Mouse (Mus musculus) retina, postnatal 7 days (tissue): Measurements from ENCODE around the gene Rpl36.
A peak's percentile ranks its signal among the peaks of the same experiment; 100 is the strongest.
"Not testable (repeated sequence)": the region's sequence is repeated elsewhere in the genome, so short reads cannot be mapped to it uniquely, and the experiment has no call there.

Experiments used
- DNase-seq: peaks from one replicate; pipeline ENCODE4 v3.0.0-alpha.2; 2012; ENCODE audit warnings: low read depth, low spot score

Rpl36 gene

DNA sequence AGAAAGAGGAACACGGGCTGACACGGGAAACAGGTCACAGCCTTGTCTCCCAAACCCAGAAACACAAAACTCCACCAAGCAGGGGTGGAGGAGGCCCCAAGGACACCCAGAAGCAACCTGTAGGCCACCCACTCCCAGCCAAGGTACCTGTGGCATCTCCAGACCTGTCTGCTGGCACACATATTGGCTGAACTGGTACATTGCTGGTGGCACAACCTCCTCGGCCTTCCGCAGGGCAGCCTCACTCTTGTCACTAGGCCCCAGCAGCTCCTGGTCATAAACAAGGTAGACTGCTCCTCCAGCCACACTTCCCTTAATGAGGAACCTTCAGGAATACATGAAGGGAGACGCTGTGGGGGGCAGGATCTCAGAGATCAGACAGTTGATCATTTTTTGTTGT, 4.5 kb upstream of the Rpl36 start:
- DNase-seq: no peak

DNA sequence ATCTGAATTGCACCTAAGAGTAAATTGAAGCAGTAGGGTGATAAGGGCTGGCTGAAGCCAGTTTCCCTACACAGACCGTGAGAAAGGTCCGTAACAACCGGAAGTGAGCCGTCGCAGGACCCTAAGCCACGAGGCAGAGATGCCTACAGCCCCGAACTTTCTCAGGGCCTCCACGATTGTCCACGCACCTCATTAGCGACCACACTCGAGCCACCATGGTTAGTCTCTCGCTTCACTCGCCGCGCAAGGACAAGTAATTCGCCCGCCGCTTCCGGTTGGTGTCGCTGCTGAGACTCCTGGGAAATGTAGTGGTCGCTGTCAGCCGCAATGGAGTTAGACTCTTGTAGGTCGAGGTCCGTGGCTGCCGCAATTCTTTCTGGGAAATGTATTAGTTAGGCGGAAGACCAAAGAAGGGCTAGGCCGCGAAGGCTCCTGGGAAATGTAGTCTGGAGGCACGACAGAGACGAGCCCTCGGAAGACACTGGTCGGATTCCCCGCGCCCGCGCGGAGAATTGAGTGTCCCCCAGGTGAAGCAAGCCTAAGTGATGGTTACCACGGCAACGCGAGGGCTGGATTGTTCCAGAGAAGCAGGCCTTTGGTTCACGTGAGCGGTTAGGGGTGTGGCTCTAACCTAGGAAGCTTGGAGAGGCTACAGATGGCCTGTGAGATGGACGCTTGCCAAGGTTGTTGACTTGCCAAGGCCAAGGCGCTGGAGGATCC, 3.6 kb upstream of the Rpl36 start, which contains the start of gene 2410015M20Rik:
Gene 2410015M20Rik (minus strand): TSS at position 320 of the 720 bp plus-strand sequence.
- peak; percentile 94 for DNase-seq

DNA sequence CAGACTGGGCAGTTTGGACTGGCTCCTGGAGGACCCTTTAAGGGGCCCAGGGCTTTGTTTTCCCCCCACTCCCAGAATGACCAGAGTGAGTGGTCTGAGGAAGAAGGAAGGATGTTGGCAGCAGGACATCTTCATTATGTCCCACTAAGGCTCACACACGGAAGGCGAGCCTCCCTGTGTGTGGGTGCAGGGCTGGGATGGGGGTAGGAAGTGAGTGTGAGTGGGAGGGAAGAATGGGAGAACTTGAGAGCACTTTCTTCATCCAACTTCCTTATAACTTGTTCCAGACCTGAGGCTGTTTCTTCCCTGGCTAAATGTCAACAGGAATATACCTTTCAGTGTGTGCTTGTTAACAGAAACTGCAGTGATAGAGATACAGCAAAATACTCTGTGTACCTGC, 1.9 kb upstream of the Rpl36 start:
- no peak for DNase-seq

DNA sequence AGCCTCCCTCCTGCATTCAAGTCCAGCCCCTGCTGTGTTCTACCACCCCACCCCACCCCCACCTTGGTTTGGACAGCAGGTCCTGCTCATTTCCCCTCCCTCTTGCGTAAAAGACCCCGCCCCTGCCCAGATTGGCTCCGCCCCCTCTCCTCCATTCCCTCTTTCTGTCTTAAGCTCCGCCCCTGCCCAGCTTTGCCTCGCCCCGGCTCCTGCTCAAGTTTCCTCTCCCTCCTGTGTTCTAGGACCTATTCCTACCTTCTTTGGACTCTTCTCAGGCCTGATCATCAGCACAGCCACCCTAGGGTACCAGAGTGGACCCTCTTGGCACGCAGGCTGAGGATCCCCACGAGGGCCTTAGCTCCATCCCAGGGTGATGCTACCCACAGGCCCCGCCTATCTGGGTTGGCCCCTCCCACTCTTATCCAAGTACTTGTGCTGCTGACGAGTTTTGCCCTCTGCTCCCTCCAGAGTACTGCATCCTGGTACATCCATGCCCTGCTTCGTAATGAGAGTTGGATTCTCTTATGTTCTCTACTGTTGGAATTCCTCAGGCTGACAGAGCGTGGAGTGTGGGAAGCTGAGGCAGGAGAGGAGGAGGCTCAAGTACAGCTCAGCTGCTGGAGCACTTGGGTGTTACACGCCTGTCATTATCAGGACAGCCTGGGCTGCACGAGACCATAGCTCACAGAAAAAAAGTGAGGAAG, 1.2 kb upstream of the Rpl36 start:
- DNase-seq: no peak

DNA sequence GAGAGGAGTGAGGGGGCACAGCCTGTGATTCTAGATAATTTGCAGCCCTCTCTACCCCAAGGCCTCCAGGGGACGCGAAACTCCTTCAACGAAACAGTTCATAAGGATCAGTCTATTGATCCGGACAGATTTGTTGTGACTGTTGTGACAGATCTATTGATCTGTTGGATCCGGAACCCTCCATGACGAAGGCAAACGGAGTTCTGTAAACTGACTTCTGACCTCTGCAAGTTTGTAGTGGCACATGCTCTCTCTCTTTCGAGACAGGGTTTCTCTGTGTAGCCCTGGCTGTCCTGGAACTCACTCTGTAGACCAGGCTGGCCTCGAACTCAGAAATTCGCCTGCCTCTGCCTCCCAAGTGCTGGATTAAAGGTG, 664 bp upstream of the Rpl36 start:
- DNase-seq: not testable (repeated sequence)

DNA sequence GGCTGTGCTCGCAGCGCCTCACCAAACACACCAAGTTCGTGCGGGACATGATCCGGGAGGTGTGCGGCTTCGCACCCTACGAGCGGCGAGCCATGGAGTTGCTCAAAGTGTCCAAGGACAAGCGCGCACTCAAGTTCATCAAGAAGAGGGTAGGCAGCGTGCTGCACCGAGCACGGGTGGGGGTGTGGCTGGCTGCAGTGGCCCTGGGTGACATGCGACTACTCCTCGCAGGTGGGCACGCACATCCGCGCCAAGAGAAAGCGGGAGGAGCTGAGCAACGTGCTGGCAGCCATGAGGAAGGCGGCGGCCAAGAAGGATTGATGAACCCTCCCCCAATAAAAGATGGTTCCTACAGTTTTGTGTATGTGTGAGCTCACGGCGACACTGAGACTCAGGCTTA, 677 bp downstream of the Rpl36 start:
- DNase-seq: not testable (repeated sequence)

DNA sequence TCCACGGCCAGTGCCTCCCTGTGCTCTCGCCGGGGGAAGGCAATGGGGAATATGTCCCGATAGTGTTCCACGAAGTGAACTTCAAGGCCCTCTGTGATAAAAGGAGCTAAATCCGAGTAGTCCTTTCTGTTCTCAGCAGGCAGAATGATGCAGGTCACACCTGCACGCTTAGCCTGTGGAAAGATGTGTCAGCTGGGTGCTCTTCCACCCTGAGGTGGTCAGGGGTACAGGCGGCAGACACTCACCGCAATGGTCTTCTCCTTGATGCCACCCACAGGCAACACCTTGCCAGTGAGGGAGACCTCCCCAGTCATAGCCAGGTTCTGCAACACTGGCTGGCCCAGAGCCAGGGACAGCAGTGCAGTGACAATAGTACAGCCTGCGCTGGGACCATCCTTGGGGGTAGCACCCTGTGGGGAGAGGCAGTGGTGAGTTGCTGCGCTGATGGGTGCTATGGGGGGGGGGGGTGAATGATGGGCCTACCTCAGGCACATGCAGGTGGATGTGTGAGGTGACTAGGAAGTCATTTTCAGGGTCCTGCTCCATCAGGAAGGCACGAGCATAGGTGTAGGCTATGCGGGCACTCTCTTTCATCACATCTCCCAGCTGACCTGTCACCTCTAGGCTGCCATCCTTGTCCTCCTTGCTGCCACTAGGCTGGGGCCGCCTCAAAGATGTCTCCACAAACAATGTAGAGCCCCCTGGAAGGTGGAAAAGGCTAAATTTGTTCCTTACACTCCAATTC, 1.3 kb downstream of the Rpl36 start:
- no peak for DNase-seq

DNA sequence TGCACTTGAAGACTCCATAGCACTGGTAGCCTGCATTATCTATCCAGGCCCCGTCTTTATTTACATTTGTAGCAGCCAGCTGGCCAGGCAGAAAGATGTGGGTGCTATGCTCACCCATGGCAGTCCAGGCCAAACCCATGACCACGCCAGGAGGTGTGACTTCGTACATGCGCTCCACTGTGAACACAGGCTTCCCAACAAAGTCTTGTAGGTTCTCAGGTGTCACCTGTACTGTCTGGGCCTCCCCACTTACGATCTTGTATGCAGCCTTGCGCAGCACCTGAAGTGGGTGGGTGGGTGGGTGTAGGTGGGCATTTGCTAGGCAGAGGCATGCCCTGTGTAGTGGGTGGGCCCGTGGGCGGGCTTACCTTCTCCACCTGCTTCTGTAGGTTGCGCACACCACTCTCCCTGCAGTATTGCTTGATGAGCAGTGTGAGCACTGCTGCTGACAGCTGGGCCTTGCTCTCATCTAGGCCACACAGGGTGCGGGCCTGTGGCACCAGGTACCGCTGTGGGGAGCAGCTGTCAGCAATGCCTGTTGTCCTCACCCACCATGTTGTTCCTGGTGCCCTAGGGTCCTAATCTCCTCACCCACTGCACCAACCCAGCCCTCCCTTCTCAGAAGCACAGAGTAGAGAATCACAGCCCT, 2.0 kb downstream of the Rpl36 start:
- no peak for DNase-seq

DNA sequence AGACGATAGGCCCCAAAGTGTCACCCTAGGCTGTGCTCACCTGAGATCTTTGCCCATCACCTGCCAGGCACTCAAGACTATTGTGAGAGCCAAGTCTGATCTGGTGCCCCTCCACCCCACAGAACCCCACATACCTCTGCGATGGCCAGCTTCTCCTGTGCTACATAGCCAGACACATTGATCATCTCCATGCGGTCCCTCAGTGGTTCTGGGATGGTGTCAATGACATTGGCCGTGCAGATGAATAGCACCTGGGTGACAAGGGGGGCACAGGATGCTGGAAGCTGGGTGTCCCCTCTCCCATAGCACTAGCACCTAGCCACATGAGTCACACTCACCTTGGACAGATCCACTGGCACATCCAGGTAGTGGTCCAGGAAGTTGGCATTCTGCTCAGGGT, 2.6 kb downstream of the Rpl36 start:
- DNase-seq: no peak

DNA sequence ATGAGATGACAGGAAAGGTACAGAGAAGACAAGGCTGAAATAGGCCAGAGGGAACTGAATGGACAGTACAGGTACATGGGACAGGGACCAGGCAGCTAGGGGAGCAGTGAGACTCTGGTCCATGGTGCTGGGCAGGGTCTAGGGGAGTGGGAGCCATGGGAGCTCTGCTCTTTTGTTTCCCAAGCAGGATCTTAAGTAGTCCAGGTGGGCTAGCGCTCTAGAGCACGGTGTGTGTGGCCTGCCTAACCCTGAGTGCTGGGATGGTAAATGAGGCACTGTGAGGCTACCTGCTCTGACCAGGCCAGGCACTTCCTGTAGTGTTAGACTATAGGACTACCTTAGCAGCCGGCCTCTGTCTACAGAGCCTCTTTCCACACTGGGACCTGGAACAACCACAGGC, 3.5 kb downstream of the Rpl36 start:
- no peak for DNase-seq

DNA sequence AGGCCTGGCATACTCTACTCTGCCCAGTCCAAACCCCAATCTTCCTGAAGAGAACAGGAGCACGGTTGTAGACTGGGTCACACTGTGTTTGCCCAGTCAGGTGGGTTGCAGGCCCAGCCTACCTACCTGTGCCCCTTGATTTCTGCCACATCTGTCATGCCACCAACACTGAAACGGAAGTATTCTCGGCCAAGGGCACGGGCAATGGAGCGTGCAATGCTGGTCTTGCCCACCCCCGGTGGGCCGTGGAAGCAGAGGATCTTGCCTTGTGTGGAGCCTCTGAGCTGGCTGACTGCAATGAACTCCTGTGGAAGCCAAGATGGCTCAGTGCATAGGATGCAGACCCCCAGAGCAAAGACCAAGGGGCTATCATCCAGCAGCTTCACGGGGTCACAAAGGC, 4.4 kb downstream of the Rpl36 start:
- DNase-seq: no peak

DNA sequence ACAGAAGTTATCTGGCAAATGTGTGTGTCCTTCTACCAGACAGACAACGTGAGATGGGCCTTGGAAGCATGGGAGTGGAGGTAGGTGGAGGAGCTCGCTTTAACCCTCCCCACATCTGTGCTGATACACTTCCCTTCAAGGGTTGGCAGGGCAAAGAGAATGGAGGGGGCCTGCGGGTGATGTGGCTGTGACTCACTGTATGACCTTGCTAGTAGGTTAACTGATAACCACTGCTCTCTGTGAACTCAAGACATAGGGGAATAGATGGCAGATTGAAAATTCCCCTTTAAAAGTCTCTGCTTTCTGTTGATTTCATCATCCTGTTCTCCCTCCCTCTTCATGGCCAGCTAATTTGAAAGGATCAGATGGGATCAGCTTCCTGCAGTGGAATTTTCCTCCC, 12.3 kb downstream of the Rpl36 start:
- DNase-seq: no peak

DNA sequence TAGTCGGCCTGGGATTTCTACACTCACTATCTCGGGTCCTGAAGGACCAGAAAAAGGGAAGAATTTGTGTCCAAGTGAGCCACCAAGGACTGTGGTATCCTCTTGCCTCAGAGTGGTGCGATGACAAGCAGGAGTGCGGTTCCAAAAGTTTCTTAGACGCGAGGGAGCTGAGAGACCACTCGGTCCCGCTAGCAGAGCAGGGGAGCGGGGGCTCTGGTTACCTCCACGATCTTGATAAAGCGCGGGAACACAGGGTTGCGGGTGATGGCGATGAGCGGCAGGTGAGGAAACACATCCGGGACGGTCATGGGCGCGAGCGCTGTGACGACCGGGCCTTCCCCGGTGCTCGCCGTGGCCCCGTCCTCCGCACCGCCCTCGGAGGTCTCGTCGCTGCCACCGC, 13.0 kb downstream of the Rpl36 start:
- DNase-seq: no peak

DNA sequence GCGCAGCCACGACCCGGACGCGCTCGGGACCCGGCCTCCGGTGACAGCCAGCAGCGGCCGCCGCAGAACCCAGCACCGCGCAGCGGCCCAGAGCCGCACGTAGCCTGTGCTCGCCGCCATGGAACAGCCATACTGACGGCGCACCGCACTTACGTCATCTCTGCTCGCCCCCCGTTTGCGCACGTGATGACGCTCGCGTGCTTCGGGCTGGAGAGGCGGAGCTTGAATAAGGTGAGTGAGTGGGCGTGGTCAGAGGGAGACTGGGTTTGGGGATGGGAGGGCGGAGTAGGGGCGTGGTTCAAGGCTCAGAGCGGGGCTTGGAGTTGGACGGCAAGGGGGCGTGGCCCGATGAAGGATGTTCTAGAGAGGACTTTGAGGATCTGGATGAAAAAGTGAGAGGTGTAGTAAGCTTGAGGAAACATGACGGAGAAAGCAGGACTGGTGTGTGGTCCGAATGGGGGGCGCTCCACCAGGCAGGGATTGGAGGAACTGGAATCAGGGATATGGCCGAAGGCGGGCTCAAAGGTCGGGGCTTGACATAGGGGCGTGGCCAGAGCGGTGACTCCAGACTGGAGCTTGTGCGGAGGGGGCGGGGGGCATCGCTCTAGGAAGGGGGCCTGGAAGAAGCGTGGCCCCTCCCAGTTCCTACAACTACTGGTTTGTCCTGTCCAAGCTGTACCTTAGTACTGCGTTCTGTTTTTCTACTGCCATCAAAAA, 13.7 kb downstream of the Rpl36 start, which contains the start of gene Lonp1:
Gene Lonp1 (minus strand): TSS at position 134 of the 717 bp plus-strand sequence.
- DNase-seq: peak; percentile 96

DNA sequence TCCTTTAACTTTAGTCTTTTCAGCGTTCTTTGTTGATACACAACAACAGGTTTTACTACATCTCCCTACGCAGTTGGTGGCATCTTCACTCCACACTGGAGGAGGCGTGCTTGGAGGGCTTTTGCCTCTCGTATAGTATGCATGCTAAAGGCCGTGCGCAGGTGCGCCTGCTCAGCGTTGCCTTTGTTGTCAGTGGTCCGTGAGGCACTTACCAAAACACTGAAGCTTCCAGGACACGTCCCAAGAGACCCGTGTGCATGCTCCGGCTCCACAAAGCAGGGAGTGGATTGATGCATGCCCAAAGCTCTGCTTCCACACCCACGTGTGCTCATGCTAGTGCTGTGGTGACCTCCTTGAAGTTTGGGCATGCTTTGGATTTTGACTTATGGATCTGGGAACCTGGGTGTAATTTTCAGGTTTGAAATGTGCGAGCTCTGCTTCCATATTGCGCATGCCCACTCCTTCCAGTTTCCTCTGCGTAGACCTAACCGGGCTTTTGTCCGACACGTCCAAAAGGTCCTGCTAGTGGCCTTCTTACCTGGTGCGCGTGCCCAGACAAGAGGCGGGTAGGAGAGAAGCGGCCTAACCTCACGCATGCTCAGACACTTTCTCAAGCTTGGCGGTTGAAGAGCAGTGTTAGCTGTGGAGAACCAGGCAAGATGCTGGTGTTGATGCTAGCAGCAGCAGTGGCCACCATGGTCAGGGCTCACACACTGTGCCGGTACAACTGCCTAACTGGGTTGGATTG, 14.5 kb downstream of the Rpl36 start, which contains the start of gene Catsperd:
Gene Catsperd (plus strand): TSS at position 614 of the 748 bp plus-strand sequence.
- DNase-seq: no peak

DNA sequence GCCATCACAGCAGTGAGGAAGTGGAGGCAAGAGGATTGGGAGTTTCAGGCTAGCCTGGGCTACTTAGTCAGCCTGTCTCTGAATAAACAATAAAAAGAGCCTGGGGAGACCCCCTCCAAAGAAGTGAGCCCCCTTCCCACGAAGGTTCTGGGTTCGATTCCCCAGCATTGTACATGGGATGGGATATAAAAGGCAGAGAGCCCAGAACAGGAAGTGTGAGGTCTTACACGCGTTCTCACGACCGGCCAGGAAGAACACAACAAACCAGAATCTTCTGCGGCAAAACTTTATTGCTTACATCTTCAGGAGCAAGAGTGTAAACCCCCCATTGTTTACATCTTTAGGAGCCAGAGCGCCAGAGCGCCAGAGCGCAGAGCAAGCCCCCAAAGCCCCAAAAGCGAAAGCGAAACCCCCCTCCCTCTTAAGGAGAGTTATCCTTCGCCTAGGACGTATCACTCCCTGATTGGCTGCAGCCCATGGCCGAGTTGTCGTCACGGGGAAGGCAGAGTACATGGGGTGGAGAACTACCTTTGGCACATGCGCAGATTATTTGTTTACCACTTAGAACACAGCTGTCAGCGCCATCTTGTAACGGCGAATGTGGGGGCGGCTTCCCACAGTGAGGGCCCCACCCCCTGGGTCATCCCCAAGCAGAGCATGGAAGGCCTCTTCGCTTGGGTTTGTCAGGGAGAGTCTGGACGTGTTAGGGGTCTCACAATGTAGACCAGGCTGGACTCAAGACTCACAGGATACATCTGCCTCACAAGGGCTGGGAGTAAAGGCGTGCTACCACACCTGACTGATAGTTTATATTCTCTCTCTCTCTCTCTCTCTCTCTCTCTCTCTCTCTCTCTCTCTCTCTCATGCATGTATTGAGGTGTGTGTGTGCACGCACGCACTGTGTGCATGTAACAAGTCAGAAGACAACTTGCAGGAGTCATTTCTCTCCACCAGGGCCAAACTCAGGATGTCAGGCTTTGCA, 16.9 kb downstream of the Rpl36 start:
- not testable (repeated sequence) for DNase-seq

DNA sequence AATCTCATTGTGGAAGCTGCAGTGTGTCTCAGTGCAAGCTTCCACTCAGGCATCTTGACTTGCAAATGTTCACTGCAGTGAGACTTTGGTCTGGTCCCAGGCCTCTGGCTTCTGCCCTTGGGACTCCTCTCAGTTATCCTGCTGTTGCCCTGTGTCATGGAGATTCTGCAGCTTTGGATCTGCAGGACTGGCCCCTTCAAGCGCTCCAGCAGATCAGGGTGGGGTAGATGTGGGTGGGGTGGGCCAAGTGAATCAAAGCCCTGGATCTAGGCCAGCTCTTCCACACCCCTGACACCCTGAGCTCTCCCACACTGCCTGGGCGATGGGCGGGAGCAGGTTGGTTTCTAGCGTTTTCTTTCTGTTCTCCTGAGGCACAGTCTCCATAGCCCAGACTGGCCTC, 18.6 kb downstream of the Rpl36 start:
- DNase-seq: no peak

DNA sequence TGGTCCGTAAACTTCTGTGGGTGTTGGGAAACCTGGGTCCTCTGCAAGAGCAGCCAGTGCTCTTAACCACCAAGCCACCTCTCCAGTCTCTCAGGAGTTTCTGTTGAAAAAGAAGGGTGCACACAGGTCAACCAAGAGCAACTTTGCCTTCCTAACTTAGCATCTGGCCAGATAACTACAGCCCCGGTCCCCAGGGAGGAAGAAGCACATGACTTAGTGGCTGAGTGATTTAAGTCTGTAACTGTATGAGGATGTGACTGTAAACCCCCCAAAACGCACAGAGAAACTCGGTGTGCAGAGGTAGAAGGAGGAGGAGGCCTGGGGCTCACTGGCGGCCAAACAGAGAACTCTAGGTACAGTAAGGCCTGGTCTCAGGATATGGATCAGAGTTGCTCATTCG, 20.8 kb downstream of the Rpl36 start:
- no peak for DNase-seq

DNA sequence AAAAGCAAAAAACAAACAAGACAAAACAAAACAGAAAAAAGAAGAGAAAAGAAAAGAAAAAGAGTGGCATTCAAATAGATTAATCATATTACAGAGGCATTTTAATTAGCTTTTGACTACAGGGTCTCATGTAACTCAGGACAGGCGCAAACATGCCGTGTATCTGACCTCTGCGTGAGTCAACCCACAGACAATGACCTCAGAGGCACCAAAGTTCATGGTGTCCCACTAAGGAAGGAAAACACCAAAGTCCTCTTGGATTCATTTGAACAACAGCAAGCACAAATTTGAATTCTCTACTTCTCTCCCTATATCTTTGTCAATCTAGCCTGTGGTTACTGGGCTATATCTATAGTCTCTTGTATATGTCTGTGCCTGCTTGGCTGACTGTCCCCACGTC, 30.0 kb downstream of the Rpl36 start:
- no peak for DNase-seq
